Mouse (Mus musculus) embryo, embryonic 10.5 days (tissue): Measurements from ENCODE around the gene Mcrip1.
"Not testable (repeated sequence)": the region's sequence is repeated elsewhere in the genome, so short reads cannot be mapped to it uniquely, and the experiment has no call there.

ENCODE experiments used
- DNase-seq: peaks from one replicate; pipeline ENCODE4 v3.0.0-alpha.2; 2015; ENCODE audit warnings: low spot score

Gene Mcrip1

DNA sequence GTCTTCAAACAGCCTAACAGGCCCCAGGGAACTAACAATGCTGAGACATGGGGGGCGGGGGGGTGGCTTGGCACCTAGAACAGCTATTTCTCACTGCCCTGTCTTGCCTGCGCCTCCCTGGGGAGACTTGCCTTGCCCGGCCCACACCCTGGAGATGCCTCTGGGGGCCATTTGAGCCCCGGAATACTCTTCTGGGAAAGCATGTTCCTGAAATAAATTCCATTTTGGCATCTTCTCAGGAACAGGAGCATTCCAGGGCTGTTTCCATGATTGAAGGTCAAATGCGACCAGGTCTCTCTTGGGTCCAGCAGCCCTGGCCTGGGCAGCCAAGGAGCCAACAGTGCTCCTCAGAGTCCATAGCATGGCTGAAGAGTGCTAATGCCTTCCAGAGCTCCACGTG is 7.2 kb downstream of the Mcrip1 start:
- no peak for DNase-seq

DNA sequence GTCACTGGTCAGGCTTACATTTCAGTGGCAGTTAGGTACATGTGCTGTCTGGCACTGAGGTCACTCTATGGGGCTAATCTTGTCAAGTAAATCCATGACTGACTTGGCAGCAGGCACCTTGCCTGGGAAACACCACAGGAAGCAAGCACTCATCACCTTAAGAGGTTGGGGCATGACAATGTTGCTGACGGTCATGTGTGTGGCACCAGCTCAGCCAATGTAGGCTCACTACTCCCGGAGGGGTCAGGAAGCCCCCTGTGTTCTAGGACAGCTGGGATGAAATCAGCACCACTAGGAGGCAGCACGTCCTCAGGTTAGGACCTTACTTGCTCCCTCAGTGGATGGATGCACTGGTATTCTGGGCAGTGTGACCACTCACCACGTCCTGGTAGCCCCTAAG is 7.6 kb downstream of the Mcrip1 start:
- DNase-seq = peak; percentile 56

DNA sequence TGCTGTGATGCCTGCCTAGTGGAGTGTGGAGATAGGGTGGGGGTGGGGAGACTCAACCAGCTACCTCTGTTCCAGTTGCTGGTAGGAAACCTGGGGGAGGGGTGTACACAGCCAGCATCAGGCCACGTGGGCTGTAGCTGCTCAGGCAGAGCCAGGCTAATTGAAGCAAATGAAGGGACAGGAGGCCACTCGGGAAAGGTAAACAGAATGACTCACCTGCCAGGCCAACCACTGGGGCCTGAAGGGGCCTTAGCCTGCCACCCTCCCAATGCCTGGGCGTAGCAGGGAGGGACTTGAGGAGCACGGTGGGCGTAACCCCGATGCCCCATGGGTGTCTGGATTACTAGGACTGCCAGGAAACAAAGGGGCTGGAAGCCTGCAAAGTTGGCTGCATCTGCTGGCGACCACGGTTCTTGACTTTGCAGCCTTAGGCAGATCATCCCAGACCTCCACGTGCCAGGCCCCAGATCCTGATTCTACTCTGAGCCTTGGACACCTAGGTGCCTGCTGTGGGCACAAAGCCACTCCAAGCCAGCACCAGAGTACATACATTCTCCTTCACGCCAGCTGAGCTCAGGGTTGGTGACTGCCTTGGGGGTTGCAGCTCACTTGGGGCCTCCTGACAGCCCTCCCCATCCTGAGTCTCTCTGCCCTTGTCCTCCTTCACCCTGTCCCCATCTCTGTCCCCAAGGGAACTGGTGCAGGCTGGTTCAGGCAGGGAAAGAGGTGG is 10.1 kb downstream of the Mcrip1 start:
- peak; percentile 30 for DNase-seq

DNA sequence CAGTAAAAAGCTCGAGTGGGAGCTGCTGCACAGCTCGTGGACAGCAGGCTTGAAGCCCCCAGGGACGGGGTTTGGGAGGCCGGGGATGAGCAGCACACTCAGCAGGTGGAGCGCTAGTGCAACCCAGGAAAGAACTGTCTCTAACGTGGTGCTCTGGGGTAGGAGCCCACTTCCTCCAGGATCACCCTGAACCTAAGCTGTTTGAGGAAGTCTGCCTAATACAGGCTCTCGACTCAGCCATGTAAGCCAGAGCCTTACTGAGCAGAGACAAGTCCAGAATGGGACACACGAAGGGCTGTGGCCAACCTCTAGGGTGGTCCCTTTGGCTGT is 10.6 kb downstream of the Mcrip1 start:
- no peak for DNase-seq

DNA sequence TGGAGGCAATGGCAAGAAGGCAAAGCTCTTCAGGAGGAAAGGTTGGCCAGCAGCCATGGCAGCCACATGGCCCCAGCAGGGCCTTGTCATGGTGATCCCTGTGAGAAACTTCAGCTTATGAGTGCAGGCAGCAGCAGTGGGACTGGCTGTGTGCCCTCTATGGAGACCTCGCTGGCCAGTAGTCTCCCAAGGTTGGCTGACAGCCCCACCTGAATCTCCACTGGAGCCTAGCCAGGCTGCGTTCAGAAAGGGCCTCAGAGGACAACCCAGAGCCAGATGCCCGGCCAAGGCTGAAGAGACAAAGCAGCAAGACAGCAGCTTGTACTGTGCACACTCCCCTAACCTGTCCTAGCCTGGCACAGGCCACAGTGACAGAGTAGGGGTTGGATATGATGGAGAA is 11.0 kb downstream of the Mcrip1 start:
- no peak for DNase-seq

DNA sequence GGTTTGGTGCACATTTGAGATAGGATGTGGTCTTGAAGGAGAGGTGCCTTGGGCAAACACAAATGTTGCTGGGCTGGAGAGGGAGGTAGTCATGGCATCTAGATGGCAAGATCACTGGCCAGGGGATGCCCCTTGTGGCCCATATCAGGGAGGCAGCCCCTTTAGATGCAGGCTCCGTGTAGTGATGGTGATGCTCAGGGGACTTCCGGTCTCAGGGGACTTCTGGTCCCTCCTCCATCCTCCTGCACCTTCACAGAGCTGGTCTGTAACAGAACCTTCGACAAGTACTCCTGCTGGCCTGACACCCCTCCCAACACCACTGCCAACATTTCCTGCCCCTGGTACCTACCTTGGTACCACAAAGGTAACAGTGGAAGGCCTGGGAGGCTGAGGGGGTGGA is 13.7 kb downstream of the Mcrip1 start:
- no peak for DNase-seq

DNA sequence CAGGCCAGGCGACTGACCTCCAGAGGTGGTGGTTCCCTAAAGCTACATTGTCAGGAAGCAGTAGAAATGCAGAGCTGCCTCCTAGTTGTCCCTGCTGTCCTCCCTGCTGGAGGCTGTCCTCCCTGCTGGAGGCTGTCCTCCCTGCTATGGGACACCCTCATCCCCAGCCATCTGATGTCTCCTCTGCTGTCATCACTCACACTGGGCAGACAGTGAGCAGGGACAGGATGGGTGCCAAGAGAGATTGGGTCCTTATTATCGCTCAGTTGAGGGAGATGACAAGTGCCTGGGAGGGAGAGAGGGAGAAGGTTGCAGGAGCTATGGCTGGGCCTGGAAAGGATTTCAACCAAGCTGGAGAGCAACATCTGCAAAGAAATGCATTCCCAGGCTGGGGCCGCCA is 14.4 kb downstream of the Mcrip1 start:
- DNase-seq = no peak

DNA sequence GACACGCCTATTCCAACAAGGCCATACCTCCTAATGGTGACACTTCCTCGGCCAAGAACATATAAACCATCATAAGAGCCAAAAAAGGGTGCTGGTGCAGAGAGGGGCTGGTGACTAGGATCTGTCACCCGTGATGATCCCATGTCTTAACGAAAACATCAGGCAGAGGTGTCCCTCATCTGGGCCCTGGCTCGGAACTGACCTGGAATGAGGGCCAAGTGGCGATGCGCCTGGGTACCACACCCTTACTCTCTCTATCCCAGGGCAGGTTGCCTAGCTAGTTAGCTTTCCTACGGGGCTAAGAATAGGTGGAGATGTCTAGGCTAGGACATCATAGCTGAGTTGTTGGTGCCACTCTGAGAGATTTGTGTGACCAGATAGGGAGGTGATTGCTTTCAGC is 15.4 kb downstream of the Mcrip1 start:
- no peak for DNase-seq

DNA sequence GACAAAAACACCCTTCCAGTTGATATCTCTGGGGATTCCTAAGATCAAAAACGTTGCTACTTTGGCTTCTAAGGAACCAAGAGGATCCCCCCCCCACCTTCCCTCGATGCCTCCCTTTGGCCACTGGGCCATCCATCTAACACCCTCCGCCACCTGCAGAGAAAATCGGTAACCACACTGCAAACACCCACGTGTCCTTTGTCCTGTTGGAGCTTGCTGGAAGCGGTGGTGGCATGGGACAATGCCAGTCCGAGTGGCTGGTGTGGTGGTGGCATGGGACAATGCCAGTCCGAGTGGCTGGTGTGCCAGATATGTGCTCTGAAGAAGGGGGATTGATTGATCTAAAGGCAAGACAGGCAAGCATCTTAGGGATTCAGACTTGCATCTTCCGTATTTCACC is 17.9 kb downstream of the Mcrip1 start:
- no peak for DNase-seq

DNA sequence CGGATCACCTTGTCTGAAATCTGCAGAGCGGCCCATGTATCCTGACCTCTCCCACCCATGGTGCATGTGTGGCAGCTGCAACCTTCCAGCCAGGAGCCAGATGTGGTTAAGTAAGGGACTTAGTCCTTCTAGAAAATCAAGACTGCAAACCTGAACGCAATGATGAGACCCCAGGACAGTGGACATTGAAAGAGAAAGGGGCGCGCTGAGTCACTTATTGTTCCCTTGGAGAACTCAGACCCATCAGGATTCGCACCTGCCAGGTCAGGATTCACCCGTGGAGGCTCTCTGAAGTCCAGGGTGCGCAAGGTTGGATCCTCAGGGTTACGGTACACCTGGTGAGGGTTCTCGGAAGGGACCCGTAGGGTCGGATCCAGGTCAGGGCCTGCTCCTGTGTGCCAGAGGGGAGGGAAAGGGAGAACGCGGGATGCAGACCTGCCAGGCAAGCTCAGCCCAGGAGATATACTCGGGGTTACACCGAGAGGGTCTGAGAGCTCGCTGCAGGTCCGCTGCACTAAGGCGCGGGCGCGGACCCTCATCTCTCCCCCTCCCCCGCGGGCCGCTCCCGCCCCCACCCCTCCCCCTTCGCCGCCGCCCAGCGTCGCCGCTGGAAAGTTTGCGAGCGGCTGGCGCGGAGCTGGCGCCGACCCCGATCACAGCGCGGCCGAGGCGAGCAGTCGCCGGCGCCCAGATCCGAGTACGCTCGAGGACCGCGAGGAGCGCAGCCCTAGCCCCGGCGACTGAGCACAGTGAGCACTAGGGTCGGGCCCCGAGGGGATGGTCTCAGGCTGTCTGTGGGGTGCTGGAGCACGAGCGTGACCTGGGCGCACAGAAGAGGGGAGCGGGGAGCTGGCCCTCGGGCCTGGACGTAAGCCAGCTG is 19.2 kb downstream of the Mcrip1 start, which contains the start of gene Gcgr:
Gene Gcgr (plus strand): TSS at position 615 of the 880 bp plus-strand sequence.
- DNase-seq = peak; percentile 54

DNA sequence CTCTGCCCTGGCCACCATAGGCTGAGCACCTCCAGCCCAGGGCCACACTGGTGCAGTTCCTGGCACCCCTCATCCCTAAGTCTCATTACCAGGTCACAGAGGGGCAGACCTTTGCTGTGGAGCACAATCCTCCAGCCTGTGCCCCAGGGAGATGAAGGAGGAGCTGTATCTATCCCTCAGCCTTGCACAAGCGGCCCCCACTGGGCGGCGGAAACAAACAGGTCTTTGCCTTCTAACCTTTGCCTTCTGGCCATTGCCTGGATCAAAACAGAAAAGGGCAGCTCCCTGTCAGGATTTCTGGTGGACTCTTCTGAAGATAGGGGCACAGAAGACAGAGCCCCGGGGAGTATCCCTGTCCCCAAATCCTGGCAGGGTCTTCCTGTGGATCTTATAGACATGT is 20.6 kb downstream of the Mcrip1 start:
- DNase-seq = no peak

DNA sequence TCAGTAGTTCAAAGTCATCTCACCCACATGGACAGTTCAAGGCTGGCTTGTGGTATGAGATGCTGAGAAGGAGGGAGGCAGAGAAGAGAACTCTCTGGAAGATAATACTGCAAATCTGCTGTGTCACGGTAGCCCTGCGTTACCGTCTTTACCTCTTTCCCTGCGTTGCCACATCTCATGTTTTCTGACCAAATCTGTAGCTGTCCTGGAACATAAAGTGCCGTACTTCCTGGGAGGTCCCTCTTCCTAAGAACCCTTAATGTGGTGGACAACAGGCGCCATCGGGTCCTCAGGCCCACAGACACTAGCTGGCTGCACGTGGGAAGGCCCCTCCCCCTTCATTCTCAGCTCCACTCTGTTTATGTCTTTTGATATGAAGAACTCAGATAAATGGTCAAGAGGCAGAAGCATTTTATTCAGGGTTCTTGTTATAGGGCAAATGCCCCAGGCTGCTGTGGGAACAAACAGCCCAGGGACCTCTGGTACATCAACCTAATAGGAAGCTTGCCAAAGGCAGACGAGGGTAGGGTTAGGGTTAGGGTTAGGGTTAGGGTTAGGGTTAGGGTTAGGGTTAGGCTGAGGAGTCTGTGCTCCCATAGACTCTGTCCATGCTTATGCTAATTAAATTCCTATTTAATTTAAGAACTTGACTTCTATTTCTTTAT is 21.7 kb downstream of the Mcrip1 start:
- DNase-seq = no peak

DNA sequence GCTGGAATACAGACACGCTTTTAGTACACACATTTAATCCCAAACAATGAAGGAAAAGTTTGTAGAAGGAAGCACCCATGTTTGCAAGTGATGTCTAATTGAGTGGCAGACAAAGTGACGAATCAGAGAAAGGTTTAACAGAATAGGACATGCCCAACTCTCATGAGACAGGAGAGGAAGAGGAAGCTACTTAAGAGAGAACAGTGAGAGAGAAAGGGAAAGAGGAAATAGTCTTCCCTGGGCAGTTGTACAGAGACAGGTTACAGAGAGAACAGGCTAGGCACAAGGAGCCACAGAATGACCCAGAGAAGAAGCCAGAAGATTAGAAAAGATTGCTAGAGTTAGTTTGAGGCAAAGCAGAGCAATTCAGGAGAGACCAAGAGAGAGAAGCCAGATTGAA is 23.6 kb downstream of the Mcrip1 start:
- no peak for DNase-seq

DNA sequence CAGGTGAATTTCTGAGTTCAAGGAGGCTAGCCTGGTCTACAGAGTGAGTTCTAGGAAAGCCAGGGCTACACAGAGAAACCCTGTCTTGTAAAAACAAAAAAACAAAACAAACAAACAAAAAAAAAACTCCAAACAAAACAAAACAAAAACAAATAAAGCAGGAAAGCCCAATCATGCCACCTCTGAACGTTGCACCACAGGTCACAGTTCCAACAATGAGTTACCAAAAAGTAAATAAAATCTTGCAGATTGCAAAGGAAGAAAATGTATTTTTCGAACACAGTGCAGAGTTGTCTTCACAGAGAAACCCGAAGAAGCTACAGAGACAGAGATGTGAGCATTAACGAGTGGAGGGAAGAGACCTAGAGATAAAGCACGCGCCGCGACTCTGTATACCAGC is 26.9 kb downstream of the Mcrip1 start:
- DNase-seq = no peak

DNA sequence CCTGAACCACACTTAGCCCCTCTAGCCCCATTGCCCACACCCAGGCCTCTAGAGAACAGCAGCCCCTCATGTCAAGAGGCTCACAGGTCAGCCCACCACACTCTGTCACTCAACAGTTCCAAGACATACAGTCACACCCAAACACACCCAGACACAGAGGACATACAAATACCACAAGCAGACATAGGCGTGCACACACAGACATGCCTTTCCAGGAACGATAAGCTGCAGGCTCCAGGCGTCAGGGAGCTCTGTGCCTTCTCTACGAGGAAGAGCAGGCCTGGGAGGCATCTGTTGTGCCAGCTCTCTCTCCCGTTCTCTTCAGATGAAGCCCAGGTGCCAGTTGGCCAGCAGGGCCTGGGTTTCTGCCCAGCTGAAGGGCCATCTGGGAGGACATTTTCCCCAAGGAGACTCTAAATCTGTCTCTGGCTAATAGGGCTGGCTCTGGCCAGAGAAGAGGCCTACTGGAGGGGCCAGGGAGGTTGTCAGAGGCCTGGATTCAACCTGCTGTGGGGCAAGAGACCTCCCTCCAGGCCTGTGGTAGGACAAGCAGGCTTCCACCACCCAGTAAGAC is 28.5 kb downstream of the Mcrip1 start:
- no peak for DNase-seq

DNA sequence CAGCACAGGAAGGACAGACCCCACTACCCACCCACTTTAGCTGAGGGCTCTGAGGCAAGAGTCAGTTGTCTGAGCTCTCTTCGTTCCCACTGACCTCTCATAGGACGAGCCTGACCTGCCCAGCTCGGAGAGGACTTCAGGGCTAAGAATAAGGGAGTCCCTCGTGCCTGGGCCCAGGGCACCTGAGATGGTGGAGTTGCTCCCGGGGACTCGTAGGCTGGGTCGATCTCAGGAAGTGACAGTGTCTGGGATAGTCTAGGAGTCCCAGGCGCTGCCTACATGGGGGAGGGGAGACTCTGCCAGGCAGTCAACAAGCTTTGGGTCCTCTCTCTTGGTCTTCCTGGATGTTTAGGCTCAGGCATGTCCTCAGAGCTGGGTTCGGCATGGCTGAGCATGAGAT is 29.0 kb downstream of the Mcrip1 start:
- DNase-seq = no peak

DNA sequence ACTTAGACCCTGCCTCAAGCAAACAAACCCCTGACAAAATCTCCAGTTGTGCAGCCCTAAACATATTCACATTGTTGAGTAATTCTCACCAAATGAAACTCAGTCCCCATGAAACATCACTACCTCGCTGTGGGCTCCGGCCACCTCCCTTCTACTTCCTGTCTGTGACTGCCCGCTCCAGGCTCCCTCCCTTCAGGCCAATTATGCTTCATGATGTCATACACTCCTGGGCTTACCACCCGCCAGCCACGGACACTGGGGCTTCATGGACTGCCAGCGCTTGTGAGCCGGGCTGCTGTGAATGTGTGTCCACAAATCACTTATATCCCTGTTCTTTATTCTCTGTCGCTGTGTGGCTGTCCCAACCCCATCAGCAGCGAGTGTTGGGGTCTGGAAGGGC is 29.8 kb downstream of the Mcrip1 start:
- peak; percentile 27 for DNase-seq

DNA sequence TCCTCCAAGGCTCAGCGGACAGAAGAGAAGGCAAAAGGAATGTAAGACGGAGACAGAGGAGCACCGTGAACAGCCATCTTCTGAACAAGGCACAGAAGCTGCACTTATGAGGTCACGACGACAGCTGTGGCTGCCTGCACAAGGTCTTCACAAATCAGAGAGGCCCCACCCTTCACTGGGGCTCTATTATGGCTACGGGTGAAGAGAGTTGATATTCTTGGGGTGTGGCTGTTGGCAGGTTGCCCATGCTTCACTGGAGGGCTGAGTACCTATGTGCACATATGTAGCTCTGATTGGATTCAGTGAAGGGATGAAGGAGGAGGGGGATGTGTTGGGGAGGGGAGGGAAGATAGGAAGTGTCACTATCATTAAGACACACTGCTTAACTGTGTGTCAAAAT is 31.0 kb downstream of the Mcrip1 start:
- DNase-seq = no peak

DNA sequence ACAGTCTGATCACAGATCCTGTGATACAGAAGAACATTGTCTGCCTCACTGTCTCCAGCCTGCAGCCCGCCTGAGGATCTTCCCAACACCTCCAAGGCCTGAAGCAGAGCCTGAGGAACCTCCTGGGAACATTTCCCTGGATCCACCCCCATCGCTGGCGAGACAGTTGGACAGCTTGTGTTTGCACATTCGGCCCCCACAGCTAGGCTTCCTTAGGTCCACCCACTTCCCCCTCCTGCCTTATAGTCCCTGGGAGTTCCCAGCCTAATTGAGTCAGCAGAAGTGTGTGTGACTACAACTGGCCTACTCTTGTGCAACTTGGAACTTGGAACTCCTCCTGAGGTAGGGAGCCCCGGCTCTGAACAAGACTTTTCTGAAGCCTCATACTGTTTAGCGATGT is 31.5 kb downstream of the Mcrip1 start:
- DNase-seq = no peak

DNA sequence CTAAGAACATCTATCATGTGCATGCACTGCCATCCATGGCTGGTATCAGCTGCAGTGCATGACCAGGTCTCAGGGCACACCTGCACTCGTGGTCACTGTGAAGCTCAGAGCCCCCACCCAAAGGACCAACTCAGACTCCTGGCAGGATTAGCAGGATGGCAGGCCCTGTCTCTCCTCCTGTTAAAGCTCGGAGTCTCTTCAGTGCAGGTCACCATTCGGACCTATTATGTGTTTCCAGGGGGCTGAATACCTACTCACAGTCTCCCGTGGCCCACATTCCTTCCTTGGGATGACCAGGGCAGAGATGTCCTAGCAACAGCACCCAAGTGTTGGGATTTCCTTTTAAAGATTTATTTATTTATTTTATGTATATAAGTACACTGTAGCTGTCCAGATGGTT is 32.4 kb downstream of the Mcrip1 start:
- DNase-seq = no peak

DNA sequence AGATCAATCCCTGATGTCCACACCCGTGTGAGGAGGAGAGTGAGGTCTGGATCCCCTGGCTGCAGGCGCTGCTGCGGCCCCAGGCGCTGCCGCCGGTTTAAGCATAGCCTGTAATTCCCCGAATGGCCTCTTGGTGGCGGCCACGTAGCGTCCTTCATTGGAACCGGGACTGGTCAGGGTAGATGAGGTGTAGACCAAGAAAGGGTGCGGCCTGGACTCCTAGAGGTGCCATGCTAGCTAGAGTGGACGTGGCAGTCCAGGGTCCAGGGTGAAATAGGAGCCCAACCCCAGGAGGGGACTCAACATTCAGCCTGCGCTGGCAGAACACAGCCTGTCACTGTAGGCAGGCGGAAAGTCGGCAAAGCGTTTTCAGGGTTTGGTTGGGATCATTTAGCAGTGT is 33.9 kb downstream of the Mcrip1 start:
- peak; percentile 92 for DNase-seq

DNA sequence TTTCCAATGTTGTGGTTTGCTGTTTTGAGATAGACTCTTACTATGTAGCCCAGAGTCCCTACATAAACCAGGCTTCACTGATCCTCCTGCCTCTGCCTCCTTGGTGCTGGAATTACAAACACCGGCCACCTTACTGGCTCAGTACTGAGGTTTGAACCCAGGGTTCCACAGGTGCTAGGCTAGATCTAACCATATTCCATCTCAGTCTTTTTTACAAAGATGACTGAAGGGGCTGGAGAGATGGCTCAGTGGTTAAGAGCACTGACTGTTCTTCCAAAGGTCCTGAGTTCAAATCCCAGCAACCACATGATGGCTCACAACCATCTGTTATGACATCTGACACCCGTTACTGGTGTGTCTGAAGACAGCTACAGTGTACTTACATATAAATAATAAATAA is 35.3 kb downstream of the Mcrip1 start:
- not testable (repeated sequence) for DNase-seq
